Mouse (Mus musculus) olfactory bulb, adult 2 months (tissue): ENCODE measurements around the gene Gm5617. TPM values are rescaled to one million over a fixed set of nuclear protein-coding genes. Genes with fewer than 3 reads are reported as not detected.
"Not testable (repeated sequence)": the region's sequence is repeated elsewhere in the genome, so short reads cannot be mapped to it uniquely, and the experiment has no call there.

Source experiments
- H3K27ac ChIP-seq: fragments of 200-500 bp; 2 replicates; pipeline ENCODE4 v1.5.1; 2012; ENCODE audit warnings: low read depth, low read length; ENCODE audit not compliant: insufficient read depth
- H3K4me1 ChIP-seq: fragments of 200-500 bp; 2 replicates; pipeline ENCODE4 v1.6.1; 2012; ENCODE audit warnings: low read length; ENCODE audit not compliant: control insufficient read depth, insufficient read depth
- H3K4me3 ChIP-seq: fragments of 200-500 bp; 2 replicates; pipeline ENCODE4 v1.5.1; 2012; ENCODE audit warnings: mild to moderate bottlenecking, low read depth, low read length, moderate library complexity; ENCODE audit not compliant: insufficient read depth
- CTCF ChIP-seq: fragments of 200-500 bp; IDR thresholded peaks from 2 replicates; pipeline ENCODE4 v1.5.1; 2012; ENCODE audit warnings: low read depth, mild to moderate bottlenecking, low read length, moderate library complexity; ENCODE audit not compliant: insufficient read depth
- POLR2A ChIP-seq: fragments of 200-500 bp; IDR thresholded peaks from 2 replicates; pipeline ENCODE4 v1.6.1; 2012; ENCODE audit warnings: mild to moderate bottlenecking, low read depth, low read length, moderate library complexity; ENCODE audit not compliant: insufficient read depth
- WGBS: fragments of 180-500 bp; shearing (Covaris S2); methylation state at CpG from one replicate; pipeline ENCODE4 v1.1.7; 2018; 5-methylcytosine and 5-hydroxymethylcytosine counted together
- polyA plus RNA-seq: library from polyadenylated mRNA; stranded (reverse); fragments of >200 nt; gene quantifications from 2 replicates; pipeline ENCODE4 v1.2.4, GENCODE M21; 2012; ENCODE audit warnings: low replicate concordance; ENCODE audit not compliant: missing spikeins, insufficient read depth, insufficient read length

The Gm5617 gene
- polyA plus RNA-seq, 1 experiment = not detected

DNA sequence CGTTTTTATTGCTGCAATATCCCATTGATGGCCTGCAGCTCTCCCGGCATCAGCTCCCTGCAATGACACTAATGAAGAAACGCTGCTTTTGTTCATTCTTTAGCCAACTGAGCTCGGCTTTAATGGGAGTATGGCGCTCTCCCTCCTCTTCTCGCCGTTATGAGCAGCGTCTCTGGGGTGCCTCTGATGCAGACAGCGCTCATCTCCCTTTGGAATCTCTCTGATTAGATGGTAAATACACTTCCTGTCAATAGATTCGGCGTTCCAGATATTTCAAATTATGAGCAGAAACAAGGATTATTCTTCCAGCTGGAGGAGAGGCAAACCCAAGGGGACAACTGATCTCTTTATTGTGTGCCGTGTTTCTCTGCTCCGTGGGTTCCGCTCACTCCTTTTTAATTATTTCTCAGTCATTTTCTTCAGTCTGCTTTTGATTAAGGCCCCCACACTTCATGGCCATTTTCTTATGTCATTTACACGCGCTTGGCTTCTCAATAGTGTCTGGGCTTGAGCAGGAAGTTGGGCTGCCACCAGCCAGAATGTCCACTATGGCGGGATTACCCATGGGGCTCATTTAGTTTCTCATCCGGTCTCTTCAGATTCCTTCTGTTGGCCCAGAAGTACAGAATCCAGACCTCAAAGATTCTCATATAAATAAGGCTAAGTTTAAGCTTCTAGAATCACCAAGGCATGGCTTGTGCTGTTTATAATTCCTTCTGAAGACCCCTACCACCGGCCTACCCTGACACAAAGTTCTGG is 22.3 kb downstream of the Gm5617 start:
- TF ChIP-seq CTCF (no peak), POLR2A (no peak)
- Histone ChIP-seq H3K4me1 (no peaks in the 10 kb centered on the region), H3K4me3 (no peak overlapping the region), H3K27ac (no peak overlapping the region)
- 27% methylated on average over 19 of the region's 19 CpGs for WGBS

- not testable (repeated sequence) for H3K4me3 ChIP-seq, H3K4me1 ChIP-seq, H3K27ac ChIP-seq
- 49% methylated on average over 5 of the region's 7 CpGs for WGBS
Measured at GRCm38 (mm10) chr9:48520405-48520804, 25.2 kb downstream of the Gm5617 start.

DNA sequence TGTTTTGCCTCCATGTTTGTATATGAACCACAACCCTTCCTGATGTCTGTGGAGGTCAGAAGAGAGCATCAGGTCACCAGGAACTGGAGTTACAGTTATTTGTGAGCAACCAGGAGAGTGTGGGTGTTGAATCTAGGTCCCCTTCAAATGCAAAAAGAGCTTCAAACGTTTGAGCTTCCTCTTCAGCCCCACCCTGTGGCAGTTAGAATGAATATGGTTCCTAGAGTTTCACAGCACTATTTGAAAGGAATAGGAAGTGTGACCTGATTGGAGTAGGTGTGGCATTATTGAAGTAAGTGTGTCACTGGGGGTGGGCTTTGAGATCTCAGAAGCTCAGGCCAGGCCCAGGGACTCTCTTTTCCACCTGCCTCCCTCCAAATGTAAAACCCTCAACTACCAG is 30.3 kb downstream of the Gm5617 start:
- no peaks in the 10 kb centered on the region for H3K4me1 ChIP-seq
- no peak for TF ChIP-seq CTCF
- no peak for TF ChIP-seq POLR2A
- H3K4me3 ChIP-seq = no peak overlapping the region
- H3K27ac ChIP-seq = no peak overlapping the region
- 3% methylated on average over 1 of the region's 1 CpGs for WGBS

DNA sequence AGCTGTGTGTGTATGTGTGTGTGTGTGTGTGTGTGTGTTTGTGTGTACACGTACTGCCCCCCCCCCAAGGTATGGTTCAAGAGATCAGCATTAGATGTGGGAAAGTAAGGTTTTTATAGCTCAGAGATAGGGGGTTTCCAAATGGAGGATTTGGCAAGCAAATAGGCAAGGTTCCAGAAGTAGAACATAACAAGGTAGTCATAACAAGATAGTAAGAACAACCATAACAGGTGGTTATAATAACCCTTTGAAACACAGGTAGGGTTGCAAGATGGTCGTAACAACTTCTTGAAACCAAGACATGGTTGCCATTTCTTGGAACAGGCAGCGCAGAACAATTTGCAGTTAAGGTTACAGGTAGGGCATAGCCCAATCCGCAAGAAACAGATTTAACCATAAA is 31.3 kb downstream of the Gm5617 start:
- TF ChIP-seq POLR2A (no peak), CTCF (no peak)
- Histone ChIP-seq H3K27ac (no peak overlapping the region), H3K4me3 (no peak overlapping the region), H3K4me1 (no peaks in the 10 kb centered on the region)
- WGBS = 96% methylated on average over 4 of the region's 4 CpGs

GRCm38 (mm10) chr9:48531294-48531693 is 36.1 kb downstream of the Gm5617 start:
- Histone ChIP-seq H3K4me3 (no peak overlapping the region), H3K4me1 (no peaks in the 10 kb centered on the region), H3K27ac (no peak overlapping the region)
- WGBS = 88% methylated on average over 4 of the region's 4 CpGs
- TF ChIP-seq CTCF (no peak), POLR2A (no peak)

GRCm38 (mm10) chr9:48532203-48532602 is 37.0 kb downstream of the Gm5617 start:
- Histone ChIP-seq H3K4me1 (no peaks in the 10 kb centered on the region), H3K27ac (no peak overlapping the region), H3K4me3 (no peak overlapping the region)
- WGBS = 54% methylated on average over 3 of the region's 3 CpGs
- TF ChIP-seq POLR2A (no peak), CTCF (no peak)

- Histone ChIP-seq H3K27ac (no peak overlapping the region), H3K4me3 (no peak overlapping the region), H3K4me1 (no peaks in the 10 kb centered on the region)
- TF ChIP-seq CTCF (no peak), POLR2A (no peak)
- 91% methylated on average over 2 of the region's 2 CpGs for WGBS
Measured at GRCm38 (mm10) chr9:48532730-48533129, 37.5 kb downstream of the Gm5617 start.

GRCm38 (mm10) chr9:48536414-48536813 is 41.2 kb downstream of the Gm5617 start:
- Histone ChIP-seq H3K4me3 (no peak overlapping the region), H3K27ac (no peak overlapping the region), H3K4me1 (peaks cover 7% of the 10 kb centered on the region; the same call in 1 of the 2 replicates)
- 91% methylated on average over 1 of the region's 1 CpGs for WGBS
- TF ChIP-seq CTCF (no peak), POLR2A (no peak)

- 63% methylated on average over 1 of the region's 1 CpGs for WGBS
- not testable (repeated sequence) for H3K27ac ChIP-seq, H3K4me3 ChIP-seq, H3K4me1 ChIP-seq
Measured at GRCm38 (mm10) chr9:48537616-48538015, 42.4 kb downstream of the Gm5617 start.
